Mouse (Mus musculus) midbrain, embryonic 10.5 days (tissue): ENCODE data around the gene AC161166.1. TPM values are rescaled to one million over a fixed set of nuclear protein-coding genes. Genes with fewer than 3 reads are reported as not detected.
"Not testable (repeated sequence)": the region's sequence is repeated elsewhere in the genome, so short reads cannot be mapped to it uniquely, and the experiment has no call there.

ENCODE experiments used
- DNase-seq: peaks from one replicate; pipeline ENCODE4 v3.0.0-alpha.2; 2017; ENCODE audit warnings: low spot score
- H3K27ac ChIP-seq: fragments of 300-500 bp; sonication (generic); replicated peaks from 2 replicates; pipeline ENCODE4 v1.5.1; 2016; ENCODE audit warnings: mild to moderate bottlenecking
- H3K27me3 ChIP-seq: fragments of 300-500 bp; sonication (generic); 2 replicates; pipeline ENCODE4 v1.6.1; 2016; ENCODE audit warnings: low read depth, mild to moderate bottlenecking; ENCODE audit not compliant: poor library complexity, severe bottlenecking
- H3K36me3 ChIP-seq: fragments of 300-500 bp; sonication (generic); 2 replicates; pipeline ENCODE4 v1.6.1; 2016; ENCODE audit warnings: mild to moderate bottlenecking, moderate library complexity
- H3K4me1 ChIP-seq: fragments of 300-500 bp; sonication (generic); 2 replicates; pipeline ENCODE4 v1.6.1; 2016
- H3K4me3 ChIP-seq: fragments of 300-500 bp; sonication (generic); 2 replicates; pipeline ENCODE4 v1.5.1; 2016; ENCODE audit warnings: mild to moderate bottlenecking, moderate library complexity
- H3K9me3 ChIP-seq: fragments of 300-500 bp; sonication (generic); replicated peaks from 2 replicates; pipeline ENCODE4 v1.6.1; 2016; ENCODE audit warnings: mild to moderate bottlenecking
- WGBS: fragments of 180-500 bp; shearing (Covaris S2); methylation state at CpG from one replicate; pipeline ENCODE4 v1.1.7; 2016; 5-methylcytosine and 5-hydroxymethylcytosine counted together
- polyA plus RNA-seq: library from polyadenylated mRNA; unstranded; fragments of >200 nt; fragmentation: Nextera tagmentation; extraction: Ambion mirVana; gene quantifications from 2 replicates; pipeline ENCODE4 v1.2.1, GENCODE M21; 2016

AC161166.1 gene
- polyA plus RNA-seq, 1 experiment from 2014 or later, result 0.64 TPM

DNA sequence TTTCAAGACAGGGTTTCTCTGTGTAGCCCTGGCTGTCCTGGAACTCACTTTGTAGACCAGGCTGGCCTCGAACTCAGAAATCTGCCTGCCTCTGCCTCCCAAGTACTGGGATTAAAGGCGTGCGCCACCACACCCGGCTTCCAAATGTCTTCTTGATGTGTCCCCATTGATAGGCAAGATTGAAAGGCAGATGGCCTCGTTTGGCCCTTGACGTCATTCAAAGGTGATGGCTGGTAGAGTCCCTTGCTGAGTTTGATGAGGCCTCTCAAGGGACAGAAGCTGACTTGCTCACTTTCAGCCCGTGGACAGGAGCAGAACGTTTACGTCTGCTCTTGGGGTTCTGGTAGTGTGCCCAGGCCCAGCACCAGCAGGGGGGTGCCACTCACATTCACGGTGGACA, 7.8 kb upstream of the AC161166.1 start:
- WGBS, result 92% methylated on average over 10 of the region's 10 CpGs
- H3K4me1 ChIP-seq, H3K4me3 ChIP-seq, H3K27ac ChIP-seq, H3K27me3 ChIP-seq, H3K9me3 ChIP-seq, DNase-seq: not testable (repeated sequence)
- peaks cover 37% of the 10 kb centered on the region for H3K36me3 ChIP-seq

DNA sequence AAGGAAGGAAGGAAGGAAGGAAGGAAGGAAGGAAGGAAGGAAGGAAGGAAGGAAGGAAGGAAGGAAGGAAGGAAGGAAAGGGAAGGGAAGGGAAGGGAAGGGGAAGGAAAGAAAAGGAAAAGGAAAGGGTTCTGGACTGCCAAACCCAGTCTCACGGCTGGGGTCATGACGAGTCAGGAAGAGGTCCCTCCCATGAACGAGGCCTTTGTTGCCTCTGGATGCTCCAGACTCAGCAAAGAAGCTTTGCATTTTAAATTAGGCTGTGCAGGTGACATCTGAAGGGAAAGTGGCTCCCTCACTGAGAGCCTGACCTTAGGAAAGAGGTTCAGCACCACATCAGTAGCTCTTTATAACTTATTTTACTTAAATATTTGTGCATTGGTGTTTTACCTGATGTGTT, 6.9 kb upstream of the AC161166.1 start:
- WGBS, result 22% methylated on average over 3 of the region's 3 CpGs
- H3K27me3 ChIP-seq, result no peaks in the 10 kb centered on the region
- H3K27ac ChIP-seq, result no peak overlapping the region
- H3K9me3 ChIP-seq, result no peaks in the 10 kb centered on the region
- peaks cover 46% of the 10 kb centered on the region for H3K36me3 ChIP-seq
- no peak overlapping the region for H3K4me3 ChIP-seq
- no peak for DNase-seq
- H3K4me1 ChIP-seq, result peaks cover 6% of the 10 kb centered on the region; the same call in 1 of the 2 replicates

DNA sequence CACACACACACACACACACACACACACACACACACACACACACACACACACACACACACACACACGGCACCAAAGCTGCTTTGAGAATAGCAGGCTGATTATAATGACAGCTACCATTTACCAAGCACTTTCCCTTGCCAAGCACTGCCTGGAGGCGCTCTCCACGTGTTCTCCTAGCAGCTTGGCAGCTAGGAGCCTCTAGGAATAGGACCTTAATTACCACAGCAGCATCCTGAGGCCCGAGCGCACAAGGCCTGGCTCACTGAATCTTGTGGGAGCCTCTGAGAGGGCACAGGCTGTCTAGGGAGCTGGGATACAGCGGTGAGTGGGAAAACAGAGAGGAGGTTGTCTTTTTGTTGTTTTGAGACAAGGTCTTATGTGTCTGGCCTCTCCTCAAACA, 5.4 kb upstream of the AC161166.1 start:
- WGBS, result 56% methylated on average over 6 of the region's 6 CpGs
- Histone ChIP-seq H3K4me3 (no peak overlapping the region), H3K4me1 (peaks cover 6% of the 10 kb centered on the region; the same call in 1 of the 2 replicates), H3K27ac (no peak overlapping the region), H3K36me3 (peaks cover 61% of the 10 kb centered on the region), H3K9me3 (no peaks in the 10 kb centered on the region), H3K27me3 (no peaks in the 10 kb centered on the region)
- DNase-seq, result no peak

DNA sequence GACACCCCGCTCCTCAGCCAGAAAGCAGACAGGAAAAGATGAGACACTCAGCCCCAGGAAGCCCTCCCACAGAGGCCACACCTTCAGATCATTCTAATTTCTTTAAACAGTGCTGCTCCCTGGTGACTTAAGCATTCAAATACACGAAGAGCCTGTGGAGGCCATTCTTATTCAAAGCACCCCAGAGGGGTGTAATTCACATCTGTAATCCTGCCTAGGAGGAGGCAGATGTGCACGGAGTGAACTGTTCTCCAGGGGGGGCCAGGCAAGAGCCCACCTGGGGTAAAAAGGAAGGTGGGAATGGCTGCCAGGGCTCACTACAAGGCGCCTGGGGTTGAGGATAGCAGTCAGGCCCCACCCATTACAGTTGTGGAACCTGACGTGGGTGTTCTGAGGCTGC, 4.8 kb upstream of the AC161166.1 start:
- Histone ChIP-seq H3K27me3 (no peaks in the 10 kb centered on the region), H3K4me3 (no peak overlapping the region), H3K9me3 (no peaks in the 10 kb centered on the region), H3K4me1 (peaks cover 6% of the 10 kb centered on the region; the same call in 1 of the 2 replicates), H3K27ac (no peak overlapping the region), H3K36me3 (peaks cover 67% of the 10 kb centered on the region)
- DNase-seq, result no peak
- WGBS, result 38% methylated on average over 5 of the region's 5 CpGs

DNA sequence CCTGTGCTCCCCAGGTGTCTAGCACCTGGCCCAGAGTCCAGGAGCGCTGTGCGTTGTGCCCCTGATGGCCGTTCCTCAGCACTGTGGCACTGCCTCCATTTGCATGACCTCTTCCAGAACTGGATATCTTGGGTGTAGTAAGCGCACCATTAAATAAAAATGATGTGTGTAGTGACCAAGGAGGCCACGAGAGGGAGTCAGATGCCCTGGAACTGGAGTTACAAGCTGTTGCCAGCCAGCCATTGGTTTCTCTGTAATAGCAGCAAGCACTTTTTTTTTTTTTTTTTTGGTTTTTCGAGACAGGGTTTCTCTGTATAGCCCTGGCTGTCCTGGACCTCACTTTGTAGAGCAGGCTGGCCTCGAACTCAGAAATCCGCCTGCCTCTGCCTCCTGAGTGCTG, 4.1 kb upstream of the AC161166.1 start:
- not testable (repeated sequence) for DNase-seq, H3K27me3 ChIP-seq, H3K4me1 ChIP-seq, H3K9me3 ChIP-seq, H3K27ac ChIP-seq, H3K4me3 ChIP-seq
- 62% methylated on average over 8 of the region's 8 CpGs for WGBS
- H3K36me3 ChIP-seq, result peaks cover 75% of the 10 kb centered on the region

DNA sequence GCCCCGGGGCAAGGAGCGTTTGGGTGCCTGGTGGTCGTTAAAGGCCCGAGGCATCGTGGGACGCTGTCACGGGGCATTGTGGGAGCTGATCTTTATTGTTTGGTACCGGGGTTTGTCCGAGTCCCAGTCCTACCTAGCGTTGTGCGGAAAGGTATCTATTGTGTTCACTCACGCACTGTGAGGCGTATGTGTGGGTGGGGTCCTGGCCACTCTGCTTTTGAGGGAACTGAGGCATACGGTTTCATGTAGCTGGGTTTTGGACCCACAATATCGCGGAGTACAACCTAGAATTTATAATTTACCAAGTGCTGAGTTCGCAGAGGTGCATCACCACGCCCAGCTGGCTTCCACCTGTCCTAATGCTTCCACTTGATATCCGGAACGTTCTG, 4.5 kb downstream of the AC161166.1 start:
- H3K36me3 ChIP-seq, result peaks cover 35% of the 10 kb centered on the region

DNA sequence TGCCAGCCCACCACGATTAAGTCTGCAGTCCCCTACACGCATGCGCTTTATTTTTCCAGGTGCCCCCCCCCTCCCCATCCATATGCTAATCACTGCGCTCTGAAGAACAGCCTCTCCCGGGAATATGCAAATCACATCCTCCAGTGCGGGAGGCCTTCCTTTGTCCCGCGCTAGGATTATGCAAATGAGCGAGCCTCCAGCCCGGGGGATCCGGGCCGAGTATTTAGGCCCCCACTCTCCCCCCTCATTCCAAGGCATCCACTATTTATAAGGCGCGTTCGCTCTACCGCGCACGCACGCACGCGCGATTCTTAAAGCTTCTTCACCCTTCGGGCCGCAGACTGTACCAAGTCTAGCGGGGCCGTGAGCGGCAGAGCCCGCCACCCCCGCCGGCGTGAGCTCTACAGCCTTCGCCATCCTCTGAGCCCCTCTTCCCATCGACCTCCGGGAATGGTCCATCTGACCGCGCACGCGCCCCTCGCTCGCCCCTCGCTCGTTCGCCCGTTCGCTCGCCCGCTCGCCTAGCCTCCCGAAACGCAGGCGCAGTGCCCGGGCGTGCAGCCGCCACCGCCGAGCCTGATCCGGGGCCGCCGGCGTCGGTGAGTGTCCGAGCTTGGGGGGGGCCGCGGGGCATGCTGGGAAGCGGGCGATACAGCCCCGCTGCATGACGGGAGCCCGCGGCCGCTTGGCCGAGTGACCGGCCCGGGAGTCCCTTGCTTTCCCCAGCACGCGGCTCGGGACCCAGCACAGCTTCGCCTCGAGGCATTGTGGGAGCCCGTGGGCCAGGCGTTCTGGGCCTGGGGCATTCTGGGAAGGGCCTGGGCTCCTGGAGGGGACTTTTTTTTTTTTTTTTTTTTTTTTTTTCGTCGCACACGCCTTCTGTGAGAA, 5.2 kb downstream of the AC161166.1 start, which contains the start of gene Zfp428:
Gene Zfp428 (plus strand): TSS at position 169 of the 888 bp plus-strand sequence.
- under 1% methylated on average over 84 of the region's 84 CpGs for WGBS
- peaks cover 35% of the 10 kb centered on the region for H3K36me3 ChIP-seq

More for the DNA sequence above, 4.5 kb downstream of the AC161166.1 start:
- H3K4me3 ChIP-seq, result peak overlapping the region; percentile 65
- peaks cover 6% of the 10 kb centered on the region for H3K27me3 ChIP-seq
- H3K27ac ChIP-seq, result peak overlapping the region; percentile 96
- DNase-seq, result no peak
- H3K4me1 ChIP-seq, result peaks cover 49% of the 10 kb centered on the region
- no peaks in the 10 kb centered on the region for H3K9me3 ChIP-seq
- 1% methylated on average over 20 of the region's 20 CpGs for WGBS

DNA sequence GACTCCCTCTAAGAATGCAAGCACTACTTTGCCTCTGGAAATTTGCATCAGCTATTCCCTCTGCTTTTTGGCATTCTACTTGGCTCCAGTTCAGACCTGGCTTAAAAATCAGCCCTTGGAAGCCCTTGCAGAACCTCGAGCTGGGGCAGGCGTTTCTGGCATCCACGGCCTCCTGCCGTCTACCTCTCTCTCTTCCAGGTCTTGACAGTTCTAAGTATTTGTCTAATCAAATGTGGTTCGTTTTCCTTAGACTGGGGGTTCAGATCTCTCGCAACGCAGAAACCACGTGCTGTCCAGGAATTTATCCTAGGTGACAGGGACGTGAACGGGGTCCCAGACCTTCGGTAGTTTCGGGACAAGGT, 5.8 kb downstream of the AC161166.1 start:
- peak overlapping the region; percentile 65 for H3K4me3 ChIP-seq
- no peak for DNase-seq
- WGBS, result under 1% methylated on average over 12 of the region's 12 CpGs
- peaks cover 35% of the 10 kb centered on the region for H3K36me3 ChIP-seq
- H3K27me3 ChIP-seq, result peaks cover 19% of the 10 kb centered on the region
- peaks cover 49% of the 10 kb centered on the region for H3K4me1 ChIP-seq
- H3K9me3 ChIP-seq, result no peaks in the 10 kb centered on the region
- peak overlapping the region; percentile 96 for H3K27ac ChIP-seq

More for the DNA sequence above, 5.2 kb downstream of the AC161166.1 start, which contains the start of gene Zfp428:
- H3K4me3 ChIP-seq, result peak within 1 kb of the TSS; percentile 65
- H3K27ac ChIP-seq, result peak within 1 kb of the TSS; percentile 96
- H3K27me3 ChIP-seq, result peaks cover 12% of the 10 kb centered on the region
- H3K4me1 ChIP-seq, result peaks cover 49% of the 10 kb centered on the region
- peak; percentile 92 for DNase-seq
- no peaks in the 10 kb centered on the region for H3K9me3 ChIP-seq

DNA sequence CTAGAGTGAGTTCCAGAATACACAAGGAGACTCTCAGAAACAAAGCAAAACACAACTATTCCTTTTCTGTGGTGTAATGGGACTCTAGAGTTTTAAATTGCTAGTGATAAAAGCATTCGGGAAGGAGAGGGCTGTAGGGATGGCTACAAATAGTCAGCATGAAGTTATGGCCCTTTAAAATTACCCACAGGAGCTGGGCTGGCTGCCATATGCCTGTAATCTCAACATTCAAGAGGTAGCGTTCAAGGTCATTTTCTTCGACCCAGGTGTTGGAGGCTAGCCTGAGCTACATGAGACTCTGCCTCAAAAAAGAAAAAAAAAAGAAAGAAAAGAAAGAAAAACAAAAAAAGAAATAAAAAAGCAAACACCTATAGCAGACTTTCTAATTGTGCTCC, 6.2 kb downstream of the AC161166.1 start:
- no peak for DNase-seq
- 14% methylated on average over 3 of the region's 3 CpGs for WGBS
- peaks cover 49% of the 10 kb centered on the region for H3K4me1 ChIP-seq
- H3K9me3 ChIP-seq, result no peaks in the 10 kb centered on the region
- peaks cover 23% of the 10 kb centered on the region for H3K27me3 ChIP-seq
- H3K4me3 ChIP-seq, result peak overlapping the region; percentile 65
- peaks cover 35% of the 10 kb centered on the region for H3K36me3 ChIP-seq
- H3K27ac ChIP-seq, result peak overlapping the region; percentile 96

DNA sequence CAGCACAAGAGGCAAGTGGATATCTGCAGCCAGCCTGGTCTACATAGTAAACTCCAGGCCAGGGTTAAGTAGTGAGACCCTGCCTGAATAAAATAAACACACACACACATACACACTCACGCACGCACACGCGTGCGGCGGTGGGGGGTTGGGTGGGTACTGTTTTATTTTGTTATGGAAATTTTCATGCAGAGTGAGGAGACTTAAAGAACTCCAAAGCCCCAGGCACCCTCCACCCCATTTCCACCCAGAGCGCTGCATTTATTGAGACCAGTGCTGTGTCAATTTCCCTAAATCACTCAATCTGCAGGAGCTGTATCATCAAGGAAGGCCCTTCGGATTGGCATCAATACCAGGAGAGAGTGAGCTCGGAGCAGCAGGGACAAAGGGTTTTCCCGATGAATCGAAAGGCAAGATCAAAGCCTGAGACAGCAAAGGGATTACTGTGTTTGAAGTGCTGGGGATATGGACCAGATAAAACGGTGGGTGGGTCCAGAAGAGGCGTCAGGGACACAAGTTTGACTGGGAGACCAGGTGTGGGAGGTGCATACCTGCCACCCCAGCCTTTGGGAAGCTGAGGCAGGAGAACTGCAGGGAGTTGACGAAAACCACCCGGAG, 6.7 kb downstream of the AC161166.1 start:
- peaks cover 28% of the 10 kb centered on the region for H3K27me3 ChIP-seq
- no peak for DNase-seq
- H3K36me3 ChIP-seq, result peaks cover 35% of the 10 kb centered on the region
- 12% methylated on average over 15 of the region's 15 CpGs for WGBS
- H3K4me1 ChIP-seq, result peaks cover 49% of the 10 kb centered on the region
- H3K4me3 ChIP-seq, result peak overlapping the region; percentile 65
- H3K27ac ChIP-seq, result peak overlapping the region; percentile 96
- H3K9me3 ChIP-seq, result peaks cover 4% of the 10 kb centered on the region; the same call in 1 of the 2 replicates

DNA sequence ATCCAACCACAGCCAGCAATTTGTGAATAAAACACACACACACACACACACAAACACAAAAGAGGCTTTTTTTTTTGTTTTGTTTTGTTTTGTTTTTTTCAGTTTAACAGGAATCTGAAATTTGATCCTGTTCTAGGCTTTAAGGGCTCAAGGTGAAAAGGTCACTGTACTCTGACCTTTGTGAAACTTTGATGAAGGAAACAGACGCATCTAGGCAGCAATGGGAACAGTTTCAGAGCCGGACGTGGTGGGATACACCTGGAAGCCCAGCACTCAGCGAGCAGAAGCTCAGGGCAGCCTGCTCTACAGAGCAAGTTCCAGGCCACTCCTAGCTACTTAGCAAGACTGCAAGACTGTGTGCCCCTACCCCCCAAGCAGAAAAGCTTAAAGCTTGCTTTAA, 7.4 kb downstream of the AC161166.1 start:
- no peak for DNase-seq
- H3K4me1 ChIP-seq, result peaks cover 56% of the 10 kb centered on the region
- 0 out of 2 replicates have a peak overlapping the region, but pooled peaks have one; percentile 65 for H3K4me3 ChIP-seq
- H3K27me3 ChIP-seq, result peaks cover 35% of the 10 kb centered on the region
- 13% methylated on average over 4 of the region's 4 CpGs for WGBS
- peak overlapping the region; percentile 96 for H3K27ac ChIP-seq
- peaks cover 8% of the 10 kb centered on the region; the same call in 1 of the 2 replicates for H3K9me3 ChIP-seq
- peaks cover 33% of the 10 kb centered on the region for H3K36me3 ChIP-seq

DNA sequence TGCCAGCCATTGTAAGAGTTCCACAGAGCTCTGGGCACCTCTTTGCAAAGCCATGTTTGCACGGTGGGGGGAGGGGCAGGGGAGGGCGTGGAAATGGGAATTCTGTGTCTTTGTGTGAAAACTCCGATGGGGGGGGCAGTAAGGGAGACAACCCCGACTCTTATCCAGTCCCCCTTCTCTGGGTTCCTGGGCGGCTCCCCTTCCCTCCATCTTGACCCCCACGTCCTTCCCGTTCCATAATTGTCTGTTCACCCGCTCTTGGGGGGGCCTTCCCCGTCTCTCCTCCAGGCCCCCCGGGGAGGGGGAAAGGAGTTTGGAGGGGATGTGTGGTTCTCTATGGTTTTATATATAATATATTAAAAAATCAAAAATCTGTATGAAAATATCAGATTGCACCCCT, 8.3 kb downstream of the AC161166.1 start:
- 24% methylated on average over 10 of the region's 10 CpGs for WGBS
- H3K4me1 ChIP-seq, result peaks cover 62% of the 10 kb centered on the region
- no peak for DNase-seq

More for the DNA sequence above, 8.3 kb downstream of the AC161166.1 start:
- H3K27ac ChIP-seq, result peak overlapping the region; percentile 96; the same call in 1 of the 2 replicates
- 0 out of 2 replicates have a peak overlapping the region, but pooled peaks have one; percentile 27 for H3K4me3 ChIP-seq
- H3K9me3 ChIP-seq, result peaks cover 8% of the 10 kb centered on the region; the same call in 1 of the 2 replicates
- peaks cover 33% of the 10 kb centered on the region for H3K36me3 ChIP-seq
- H3K27me3 ChIP-seq, result peaks cover 43% of the 10 kb centered on the region
